Mouse (Mus musculus) small intestine, adult 2 months (tissue): ENCODE measurements around the gene Coq5. TPM values are rescaled to one million over a fixed set of nuclear protein-coding genes. Genes with fewer than 3 reads are reported as not detected.

ENCODE experiments used
- H3K27ac ChIP-seq: fragments of 200-500 bp; 2 replicates; pipeline ENCODE4 v1.5.1; 2012; ENCODE audit warnings: low read depth, low read length, control low read depth, inconsistent platforms; ENCODE audit not compliant: insufficient read depth
- H3K27me3 ChIP-seq: fragments of 200-500 bp; 2 replicates; pipeline ENCODE4 v1.6.1; 2012; ENCODE audit warnings: mild to moderate bottlenecking, moderate library complexity, low read length, inconsistent platforms; ENCODE audit not compliant: control insufficient read depth, insufficient read depth
- H3K36me3 ChIP-seq: fragments of 200-500 bp; 2 replicates; pipeline ENCODE4 v1.6.1; 2012; ENCODE audit warnings: mild to moderate bottlenecking, low read length, control low read depth, inconsistent platforms; ENCODE audit not compliant: control insufficient read depth, insufficient read depth
- H3K4me1 ChIP-seq: fragments of 200-500 bp; 2 replicates; pipeline ENCODE4 v1.6.1; 2012; ENCODE audit warnings: low read length, inconsistent platforms, mixed read lengths; ENCODE audit not compliant: control insufficient read depth, insufficient read depth, insufficient read length
- H3K4me3 ChIP-seq: fragments of 200-500 bp; 2 replicates; pipeline ENCODE4 v1.5.1; 2012; ENCODE audit warnings: low read depth, mild to moderate bottlenecking, control low read depth, inconsistent platforms, low read length, moderate library complexity
- CTCF ChIP-seq: fragments of 200-500 bp; IDR thresholded peaks from 2 replicates; pipeline ENCODE4 v1.5.1; 2012; ENCODE audit warnings: low read depth, mild to moderate bottlenecking, control low read depth, inconsistent platforms, low read length, moderate library complexity, mixed read lengths; ENCODE audit not compliant: insufficient replicate concordance, insufficient read length; ENCODE audit errors: extremely low read depth
- POLR2A ChIP-seq: fragments of 200-500 bp; IDR thresholded peaks from 2 replicates; pipeline ENCODE4 v1.6.1; 2012; ENCODE audit warnings: low read depth, mild to moderate bottlenecking, control low read depth, inconsistent platforms, low read length, moderate library complexity
- WGBS: fragments of 180-500 bp; shearing (Covaris S2); methylation state at CpG from one replicate; pipeline ENCODE4 v1.1.7; 2018; 5-methylcytosine and 5-hydroxymethylcytosine counted together
- polyA plus RNA-seq: library from polyadenylated mRNA; depleted of rRNA; stranded (reverse); fragments of >200 nt; gene quantifications from 2 replicates; pipeline ENCODE4 v1.2.3, GENCODE M21; 2012

The Coq5 gene
- polyA plus RNA-seq, 1 experiment = 6.6 TPM

- Histone ChIP-seq H3K4me3 (no peak overlapping the region), H3K4me1 (peaks cover 27% of the 10 kb centered on the region), H3K27ac (no peak overlapping the region), H3K27me3 (no peaks in the 10 kb centered on the region), H3K36me3 (peaks cover 10% of the 10 kb centered on the region)
- TF ChIP-seq POLR2A (no peak), CTCF (no peak)
- 78% methylated on average over 3 of the region's 3 CpGs for WGBS
Observed at GRCm38 (mm10) chr5:115267469-115268045, 11.9 kb upstream of the Coq5 start.

GRCm38 (mm10) chr5:115268266-115268665 is 11.2 kb upstream of the Coq5 start:
- H3K36me3 ChIP-seq = peaks cover 10% of the 10 kb centered on the region
- 42% methylated on average over 3 of the region's 3 CpGs for WGBS
- H3K4me1 ChIP-seq = peaks cover 27% of the 10 kb centered on the region
- no peak for TF ChIP-seq POLR2A
- no peak for TF ChIP-seq CTCF
- no peak overlapping the region for H3K4me3 ChIP-seq
- no peak overlapping the region for H3K27ac ChIP-seq
- no peaks in the 10 kb centered on the region for H3K27me3 ChIP-seq

DNA sequence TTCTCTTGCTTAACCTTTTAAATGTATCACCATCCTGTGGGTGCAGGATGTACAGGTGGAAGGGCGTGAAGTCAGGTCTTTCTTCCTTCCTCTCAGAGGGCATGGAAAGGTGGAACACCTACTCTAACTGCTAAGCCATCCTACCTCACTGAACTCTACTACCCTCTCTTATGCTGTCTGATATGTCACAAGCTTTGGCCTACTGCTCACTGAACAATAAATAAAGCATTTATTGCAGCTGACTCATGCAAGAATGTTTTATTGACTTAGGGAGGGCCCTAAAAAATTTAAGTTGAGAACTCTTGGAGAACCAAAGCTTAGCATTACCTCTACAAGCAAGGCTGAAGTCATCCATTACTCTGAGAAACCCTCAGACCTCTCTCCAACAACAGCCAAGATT is 9.5 kb upstream of the Coq5 start:
- no peak overlapping the region for H3K4me3 ChIP-seq
- H3K36me3 ChIP-seq = peaks cover 10% of the 10 kb centered on the region
- no peaks in the 10 kb centered on the region for H3K27me3 ChIP-seq
- WGBS = 25% methylated on average over 1 of the region's 1 CpGs
- TF ChIP-seq POLR2A = no peak
- no peak for TF ChIP-seq CTCF
- peak overlapping the region; percentile 18; the same call in 1 of the 2 replicates for H3K27ac ChIP-seq
- H3K4me1 ChIP-seq = peaks cover 22% of the 10 kb centered on the region

DNA sequence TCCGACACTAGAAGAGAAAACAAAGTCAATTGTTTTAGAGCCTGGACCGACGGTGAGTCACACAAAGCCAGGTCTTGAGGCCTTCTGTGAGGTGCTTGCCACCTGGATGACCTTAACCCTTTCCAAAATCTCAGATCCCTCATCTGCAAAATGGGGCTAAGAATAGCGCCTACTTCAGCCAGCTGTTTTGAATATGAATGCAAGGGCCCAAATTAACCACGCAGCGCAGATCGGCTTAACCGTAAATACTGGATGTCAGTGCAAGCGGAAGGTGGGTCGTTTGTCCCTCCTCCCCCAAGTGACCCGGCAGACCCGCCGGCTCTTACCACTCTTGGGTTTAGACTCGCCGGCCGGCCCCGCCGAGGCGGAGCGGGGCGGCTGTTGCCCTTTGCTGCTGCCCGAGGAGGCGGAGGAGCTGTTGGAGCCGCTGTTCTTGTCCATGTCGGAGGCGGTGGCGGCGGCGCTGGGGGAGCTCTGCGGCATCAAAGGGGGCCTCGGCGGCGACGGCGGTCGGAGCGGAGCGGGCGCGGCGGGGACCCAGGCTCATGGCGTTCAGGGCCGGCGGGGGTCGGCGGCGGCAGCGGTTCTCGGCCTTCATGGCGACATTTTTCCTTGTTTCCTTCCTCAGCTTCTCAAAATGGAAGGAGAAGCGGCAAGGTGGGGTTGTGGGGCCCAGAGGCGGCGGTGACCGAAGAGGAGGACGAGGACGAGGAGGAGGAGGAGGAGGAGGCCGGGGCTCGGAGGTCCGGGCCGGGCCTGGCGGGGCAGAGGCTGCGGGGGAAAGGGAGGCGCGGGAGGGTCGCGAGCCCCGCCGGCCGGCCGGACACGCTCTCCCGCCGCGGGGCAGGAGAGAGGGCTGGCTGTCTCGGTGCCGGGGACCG is 7.3 kb upstream of the Coq5 start:
- H3K36me3 ChIP-seq = 0 out of 2 replicates have a peak, but pooled peaks cover 8% of the 10 kb centered on the region
- no peaks in the 10 kb centered on the region for H3K27me3 ChIP-seq
- H3K4me1 ChIP-seq = peaks cover 16% of the 10 kb centered on the region
- peak overlapping the region; percentile 26 for H3K27ac ChIP-seq
- H3K4me3 ChIP-seq = peak overlapping the region; percentile 81
- under 1% methylated on average over 76 of the region's 77 CpGs for WGBS
- TF ChIP-seq CTCF = no peak
- TF ChIP-seq POLR2A = no peak

DNA sequence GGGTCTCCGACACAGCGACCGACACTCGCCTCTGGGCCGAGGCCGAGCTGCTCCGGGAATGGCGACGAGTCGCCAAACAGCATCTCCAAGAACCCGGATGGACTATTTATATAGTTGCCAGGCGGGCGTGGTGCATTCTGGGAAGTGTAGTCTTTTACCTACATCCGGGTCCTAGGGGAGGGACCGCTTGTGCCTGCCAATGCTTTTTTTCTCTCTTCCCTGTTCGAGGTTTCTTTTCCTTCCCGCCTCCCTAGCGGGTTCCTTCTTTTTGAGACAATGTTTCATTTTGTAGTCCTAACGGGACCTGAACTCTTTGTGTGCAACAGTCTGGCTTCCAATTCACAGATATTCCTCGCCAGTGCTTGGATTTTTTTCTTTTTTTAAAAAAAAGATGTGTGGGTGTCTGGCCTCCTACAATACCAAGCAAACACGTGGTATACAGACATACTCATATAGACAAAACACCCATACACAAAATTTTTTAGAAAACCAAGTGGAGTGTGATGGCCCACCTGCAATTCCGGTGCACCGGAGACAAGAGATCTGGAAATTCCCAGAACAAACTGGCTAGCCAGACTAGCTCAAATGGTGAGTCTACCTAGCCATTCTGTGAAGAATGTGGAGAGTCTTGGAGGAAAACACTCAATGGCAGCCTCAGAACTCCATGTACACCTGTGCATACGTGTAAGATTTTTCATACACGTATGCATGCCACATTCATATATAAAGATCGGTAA is 6.5 kb upstream of the Coq5 start, which contains the start of gene Rnf10:
Gene Rnf10 (minus strand): TSS at position 87 of the 737 bp plus-strand sequence.
- peaks cover 12% of the 10 kb centered on the region; the same call in 1 of the 2 replicates for H3K4me1 ChIP-seq
- no peaks in the 10 kb centered on the region for H3K27me3 ChIP-seq
- H3K4me3 ChIP-seq = peak within 1 kb of the TSS; percentile 81
- H3K36me3 ChIP-seq = 0 out of 2 replicates have a peak, but pooled peaks cover 8% of the 10 kb centered on the region
- peak within 1 kb of the TSS; percentile 26 for H3K27ac ChIP-seq
- 11% methylated on average over 26 of the region's 26 CpGs for WGBS
- TF ChIP-seq POLR2A (peak; percentile 98), CTCF (no peak)

- 0 out of 2 replicates have a peak, but pooled peaks cover 8% of the 10 kb centered on the region for H3K36me3 ChIP-seq
- H3K4me3 ChIP-seq = no peak overlapping the region
- H3K27ac ChIP-seq = no peak overlapping the region
- WGBS = 80% methylated on average over 6 of the region's 6 CpGs
- H3K27me3 ChIP-seq = no peaks in the 10 kb centered on the region
- peaks cover 12% of the 10 kb centered on the region; the same call in 1 of the 2 replicates for H3K4me1 ChIP-seq
- TF ChIP-seq CTCF (no peak), POLR2A (no peak)
Observed at GRCm38 (mm10) chr5:115273549-115274135, 5.8 kb upstream of the Coq5 start.
